Mouse (Mus musculus) spleen, adult 12 weeks (tissue): ENCODE data around the gene Rab3c.

Source experiments
- DNase-seq: peaks from one replicate; pipeline ENCODE4 v3.0.0; 2022; ENCODE audit warnings: low spot score

The Rab3c gene

GRCm38 (mm10) chr13:110018941-110019743, 261.7 kb downstream of the Rab3c start:
- DNase-seq, result no peak

GRCm38 (mm10) chr13:110018431-110018901, 262.3 kb downstream of the Rab3c start:
- peak; percentile 37 for DNase-seq

- no peak for DNase-seq
Observed at GRCm38 (mm10) chr13:110012029-110012428, 268.8 kb downstream of the Rab3c start.

GRCm38 (mm10) chr13:110010876-110011275, 269.9 kb downstream of the Rab3c start:
- no peak for DNase-seq

- DNase-seq, result no peak
Observed at GRCm38 (mm10) chr13:110008539-110008938, 272.3 kb downstream of the Rab3c start.

- DNase-seq, result no peak
Observed at GRCm38 (mm10) chr13:110006106-110006781, 274.6 kb downstream of the Rab3c start.
